In genomic region chr6:85587396-85588143, GRCm38 (mm10) we compare ENCODE assay signal across 8 mouse cellular contexts. TPM values are rescaled to one million over a fixed set of nuclear protein-coding genes. Genes with fewer than 3 reads are reported as not detected.
A peak's percentile ranks its signal among the peaks of the same experiment; 100 is the strongest.
DNase-seq lines count a peak whose midpoint lies in the region; ATAC-seq lines count a peak whose summit lies in the region.

Alms1 (plus strand) TSS chr6:85587531.

- WGBS in hindbrain, embryonic 14.5 days = under 1% methylated on average over 58 of the region's 59 CpGs

- H3K4me3 ChIP-seq in hindbrain, embryonic 14.5 days (replicated peaks; ENCODE audit: low read length) = peak within 1 kb of the TSS; percentile 84

- H3K36me3 ChIP-seq in hindbrain, embryonic 14.5 days (replicated peaks; ENCODE audit: control insufficient read depth, insufficient read depth) = no peaks in the 10 kb centered on the region

- H3K27me3 ChIP-seq in hindbrain, embryonic 14.5 days (ENCODE audit: control insufficient read depth, insufficient read depth, low read length) = no peaks in the 10 kb centered on the region

- peak within 1 kb of the TSS; percentile 83 for H3K9ac ChIP-seq in hindbrain, embryonic 14.5 days

- peaks cover 20% of the 10 kb centered on the region for H3K4me1 ChIP-seq in hindbrain, embryonic 14.5 days (replicated peaks; ENCODE audit: control insufficient read depth, insufficient read depth, low read length)

- peak within 1 kb of the TSS; percentile 87 for H3K27ac ChIP-seq in hindbrain, embryonic 14.5 days

- H3K9me3 ChIP-seq in hindbrain, embryonic 14.5 days (ENCODE audit: control insufficient read depth, low read length) = no peaks in the 10 kb centered on the region

- peak; percentile 97 for DNase-seq in R1 (ENCODE audit: low read depth, low spot score)
- DNase-seq in cerebellum, postnatal 25 days = peak; percentile 96 to 99
- peak; percentile 85 to 90 for DNase-seq in frontal cortex, postnatal 25 days (ENCODE audit: low spot score in 2 of 2)
- DNase-seq in hindbrain, embryonic 14.5 days (ENCODE audit: low spot score) = peak; percentile 95
- DNase-seq in layer of hippocampus, postnatal 36 days = peak; percentile 89 to 92
- peak; percentile 96 for DNase-seq in lung, postnatal 36 days
- peak; percentile 98 for DNase-seq in retina, postnatal 1 day
- peak; percentile 89 to 90 for DNase-seq in urinary bladder, adult 18-20 months (ENCODE audit: low spot score in 2 of 2)

- peak; percentile 96 for ATAC-seq in hindbrain, embryonic 14.5 days (ENCODE audit: low FRiP score)

- H3K4me2 ChIP-seq in hindbrain, embryonic 14.5 days (replicated peaks) = peak within 1 kb of the TSS; percentile 75

RNA-seq across cellular contexts. Expression of gene Alms1, which starts in this region (rescaled TPM):
- 5.0 and 5.6 TPM in 2 replicates for polyA plus RNA-seq in hindbrain, embryonic 14.5 days (2014; fragmentation: Nextera tagmentation; extraction: Ambion mirVana)
- 1 to 10 TPM; 6.9 to 7.8 TPM for total RNA-seq in layer of hippocampus, postnatal 36 days (2021)

Comparison
In these comparisons a context has a peak if more than half of its experiments do, and no peak if none do; other contexts are left out.
1. Peak in every context shown above with its lines: DNase-seq, ATAC-seq, H3K4me3 ChIP-seq and H3K27ac ChIP-seq.